Mouse (Mus musculus): ENCODE measurements at regions not wholly inside any gene's neighbourhood (a gene's known extent, or its start where the extent isn't known, plus 50 kb on each side); places are given as distances from the start of the nearest gene placed in this dataset.

DNA sequence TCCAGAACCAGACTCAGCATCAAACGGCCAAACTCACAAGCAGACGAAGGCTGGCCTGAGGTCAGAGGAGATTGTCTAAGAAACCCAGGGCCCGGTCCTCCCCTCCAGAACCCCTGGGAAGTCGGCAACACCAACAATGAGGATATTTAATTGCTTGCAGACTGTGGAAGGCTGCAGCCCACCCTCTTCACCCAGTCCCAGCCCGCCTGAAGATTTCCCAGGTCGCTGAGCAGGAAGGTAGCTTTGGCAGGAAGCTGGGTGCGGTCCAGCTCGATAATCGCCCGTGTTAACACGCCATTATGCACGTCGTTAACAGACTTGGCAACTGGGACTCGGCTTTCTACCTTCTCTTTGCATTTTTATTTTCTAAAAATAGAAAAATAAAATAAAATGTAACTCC is 165.2 kb upstream of the Usp24 start:
- no peak for TF ChIP-seq CTCF (IDR thresholded peaks at IDR 0.05; ENCODE audit: control insufficient read depth, insufficient read depth, low read length)
- TF ChIP-seq POLR2A (IDR thresholded peaks at IDR 0.05; ENCODE audit: borderline replicate concordance, control insufficient read depth, low read depth, low read length), result no peak
